Mouse (Mus musculus) gastrocnemius, postnatal 36 days (tissue): Measurements from ENCODE around the gene Golt1b. TPM values are rescaled to one million over a fixed set of nuclear protein-coding genes. Genes with fewer than 3 reads are reported as not detected.
"Not testable (repeated sequence)": the region's sequence is repeated elsewhere in the genome, so short reads cannot be mapped to it uniquely, and the experiment has no call there.

ENCODE experiments used
- DNase-seq, 2 experiments: peaks; one replicate each; pipeline ENCODE4 v3.0.0; 2022
- intact Hi-C: fragments of 180-260 bp; cut with DNase I; formaldehyde crosslinking; loops from one replicate; pipeline ENCODE4 v1.15.1; 2025
- long read RNA-seq, 2 experiments: library from polyadenylated mRNA; stranded (forward); transcript quantifications; one replicate each; pipeline ENCODE4 v2.0.0; 2021
- total RNA-seq, 2 experiments: library from RNA; stranded (reverse); gene quantifications; 2 replicates each; pipeline ENCODE4 v1.2.3; 2021

Golt1b gene
- total RNA-seq: 10 to 100 TPM; 14.2 to 16.9 TPM
- long read RNA-seq, experiment 1, transcript Golt1b-201 (5 exons, 2,818 nt): major isoform, 11 of 15 reads
- long read RNA-seq, experiment 1, partial matches to known transcripts: 0 of 15 reads
- long read RNA-seq, experiment 1, other reads (novel, unspliced or antisense): 4 of 15 reads
- long read RNA-seq, experiment 2, transcript Golt1b-201 (5 exons, 2,818 nt): major isoform, 14 of 17 reads
- long read RNA-seq, experiment 2, partial matches to known transcripts: 0 of 17 reads
- long read RNA-seq, experiment 2, other reads (novel, unspliced or antisense): 2 of 17 reads

DNA sequence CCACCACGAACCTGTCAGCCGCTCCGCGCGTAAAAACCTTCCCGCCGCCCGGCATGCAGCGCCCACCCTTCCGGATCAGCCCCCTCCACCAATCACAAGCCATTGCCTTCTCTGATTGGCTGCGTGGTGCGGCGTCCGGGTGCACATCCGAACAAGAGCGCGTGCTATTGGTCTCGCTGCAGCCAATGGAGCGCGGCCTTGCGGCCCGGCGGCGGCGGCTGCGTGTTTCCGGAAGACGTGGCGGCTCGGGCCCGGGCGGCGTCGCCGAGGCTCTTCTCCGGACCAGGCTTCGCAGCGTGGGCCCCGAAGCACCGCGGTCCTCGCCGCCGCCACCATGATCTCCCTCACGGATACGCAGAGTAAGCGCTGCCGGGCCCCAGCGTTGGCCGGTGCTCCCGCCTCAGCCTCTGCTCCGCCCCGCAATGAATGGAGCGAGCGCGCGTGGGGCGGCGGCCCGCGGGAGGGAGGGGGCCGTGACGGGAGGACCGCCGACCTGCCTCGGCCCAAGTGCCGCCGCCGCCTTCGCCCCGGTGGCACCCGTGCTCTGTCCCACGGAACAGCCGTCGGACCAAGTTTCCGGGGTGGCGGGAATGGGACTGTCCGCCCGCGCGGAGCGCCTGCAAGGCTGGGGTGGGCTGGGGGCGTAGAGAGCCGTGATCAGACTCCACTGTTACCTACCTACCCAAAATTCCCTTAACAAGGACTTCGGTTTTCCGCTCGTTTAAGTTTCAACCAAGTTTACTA is at the start of gene Golt1b, which contains the start of gene Recql:
Golt1b (plus strand) TSS at position 211 of the 744 bp plus-strand sequence.
Recql (minus strand) TSS at position 77 of the 744 bp plus-strand sequence.
- peak; percentile 97 for DNase-seq
- intact Hi-C loops: loop anchor here (2.0 to 5.0 kb wide), 2 partner anchors 40 to 135 kb away; no protein-coding TSS in a partner anchor

DNA sequence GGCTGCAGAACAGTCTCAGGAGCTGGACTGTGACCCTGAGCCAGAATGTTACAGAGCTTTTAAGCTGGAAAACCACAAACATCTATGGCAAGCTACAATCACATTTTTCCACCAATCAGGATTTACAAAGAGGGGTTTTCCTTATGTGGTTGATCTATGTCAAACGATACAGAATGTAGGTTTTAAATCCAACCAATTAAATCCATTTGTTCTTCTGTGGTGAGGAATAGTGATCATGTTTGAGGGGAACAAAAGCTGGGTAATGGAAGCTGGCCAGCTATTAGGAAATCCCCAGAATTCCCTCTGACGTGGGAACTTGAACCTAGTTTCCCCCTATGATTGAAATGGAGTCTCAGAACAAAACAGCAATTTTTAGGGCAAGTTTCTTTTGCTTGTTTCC is 48.1 kb upstream of the Golt1b start:
- no peak for DNase-seq
- intact Hi-C loops: no loop called here

DNA sequence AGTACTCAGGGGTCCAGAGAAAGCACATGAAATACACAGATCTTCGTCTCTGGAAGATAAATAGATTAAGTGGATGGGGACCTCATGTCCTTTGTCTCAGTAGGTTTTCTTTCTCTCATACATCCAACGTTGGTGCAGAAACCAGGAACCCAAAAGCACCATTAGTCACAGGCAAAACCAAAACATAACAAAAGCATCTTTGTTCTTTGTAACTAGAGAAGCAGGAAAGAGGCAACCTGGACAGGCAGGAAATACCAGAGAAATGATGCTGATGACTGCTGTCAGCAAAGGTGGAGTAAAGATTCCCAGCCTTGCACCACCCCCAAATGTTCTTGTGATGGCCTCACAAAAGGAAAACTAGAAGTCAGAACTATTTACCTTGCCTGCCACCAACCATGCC is 47.4 kb upstream of the Golt1b start:
- no peak for DNase-seq
- intact Hi-C loops: no loop called here

DNA sequence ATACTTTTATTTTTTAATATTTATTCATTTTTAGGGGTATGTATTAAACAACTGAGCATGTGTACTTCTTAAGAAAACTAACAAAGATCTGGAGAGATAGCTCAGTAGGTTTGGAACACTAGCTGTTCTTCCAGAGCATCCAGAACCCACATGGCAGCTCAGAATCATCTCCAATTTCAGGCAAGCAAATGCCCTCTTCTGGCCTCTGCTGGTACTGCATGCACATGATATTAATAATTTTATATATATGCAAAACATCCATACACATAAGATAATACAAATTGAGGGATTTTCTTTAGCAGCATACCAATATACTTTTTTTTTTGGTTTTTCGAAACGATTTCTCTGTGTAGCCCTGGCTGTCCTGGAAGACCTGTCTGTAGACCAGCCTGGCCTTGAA is 43.5 kb upstream of the Golt1b start:
- intact Hi-C loops: no loop called here
- DNase-seq: no peak

DNA sequence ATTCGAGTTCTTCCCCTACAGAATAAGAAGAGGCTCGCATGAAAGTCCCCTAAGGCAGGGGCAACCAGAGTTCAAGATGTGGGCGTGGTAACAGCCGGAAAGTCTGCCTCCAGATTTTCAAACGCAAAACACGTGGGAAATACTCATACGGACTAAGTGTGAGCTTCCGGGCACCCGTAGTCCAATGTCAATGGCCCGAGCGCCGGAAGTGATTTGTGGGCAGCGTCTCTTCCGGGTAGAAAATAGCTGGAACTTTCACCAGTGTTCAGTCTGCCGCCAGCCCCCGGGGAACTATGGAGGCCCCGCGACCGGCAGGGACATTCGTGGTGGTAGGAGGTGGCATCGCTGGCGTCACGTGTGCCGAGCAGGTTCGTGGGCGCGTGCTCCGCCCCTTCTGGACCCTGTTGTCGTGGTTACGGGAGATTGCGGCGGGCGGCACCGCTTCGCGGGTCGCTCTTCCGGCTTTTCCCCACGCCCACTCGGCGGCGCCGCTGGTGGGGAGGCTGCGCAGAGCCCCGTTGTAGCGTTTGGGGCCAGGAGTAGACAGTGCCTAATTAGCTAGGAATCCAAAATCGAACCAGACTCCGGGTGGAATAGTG is 41.5 kb upstream of the Golt1b start, which contains the start of gene Pyroxd1:
Pyroxd1 (plus strand) TSS at position 215 of the 599 bp plus-strand sequence.
- peak; percentile 63 to 75 for DNase-seq
- intact Hi-C loops: loop anchor here (2.0 kb wide), 1 partner anchor 41 kb away; the partner anchor contains the start of genes Golt1b and Recql

DNA sequence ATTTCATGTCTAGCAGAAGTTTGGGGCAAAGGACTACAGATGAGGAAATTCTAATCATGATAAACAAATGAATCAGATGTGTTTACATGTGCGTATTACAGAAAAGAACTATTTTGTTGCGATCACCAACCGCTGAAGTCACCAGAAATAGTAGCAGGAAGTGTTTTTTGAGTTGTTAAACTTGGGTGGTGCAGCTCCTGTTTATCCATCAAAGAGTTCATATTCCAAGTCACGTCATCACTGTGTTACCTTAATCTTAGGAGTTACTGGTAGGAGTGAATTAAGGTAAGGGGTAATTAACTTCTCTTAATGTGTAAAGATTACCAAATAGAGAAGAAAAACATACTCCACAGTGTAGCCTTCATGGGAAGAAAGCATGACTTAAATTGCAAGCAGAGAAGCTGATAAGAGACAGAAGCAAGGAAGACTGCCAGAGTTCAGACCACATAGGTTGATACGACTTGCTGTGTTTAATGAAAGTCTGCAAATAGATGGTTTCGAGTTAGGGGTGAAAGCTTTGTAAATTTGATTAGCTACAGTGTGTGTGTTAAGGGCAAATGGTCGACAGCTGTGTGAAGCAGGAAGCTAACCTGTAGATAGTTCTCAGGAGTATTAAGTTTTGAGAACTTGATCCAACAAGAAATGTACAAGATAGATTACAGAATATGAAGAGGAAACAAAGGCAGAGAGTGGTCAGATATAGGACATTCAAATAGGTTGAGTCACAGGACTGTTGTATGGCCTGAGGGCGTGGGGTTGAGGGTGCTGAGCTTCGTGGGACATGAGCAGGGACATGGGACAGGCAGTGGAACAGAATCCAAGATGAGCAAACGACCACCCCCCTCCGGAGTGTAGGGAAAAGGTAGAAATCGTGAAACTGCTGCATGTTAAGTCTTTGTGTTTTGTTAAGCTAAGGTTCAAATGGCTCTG is 40.6 kb upstream of the Golt1b start:
- no peak for DNase-seq
- intact Hi-C loops: loop anchor here (2.0 kb wide), 1 partner anchor 40 kb away; the partner anchor contains the start of genes Golt1b and Recql

DNA sequence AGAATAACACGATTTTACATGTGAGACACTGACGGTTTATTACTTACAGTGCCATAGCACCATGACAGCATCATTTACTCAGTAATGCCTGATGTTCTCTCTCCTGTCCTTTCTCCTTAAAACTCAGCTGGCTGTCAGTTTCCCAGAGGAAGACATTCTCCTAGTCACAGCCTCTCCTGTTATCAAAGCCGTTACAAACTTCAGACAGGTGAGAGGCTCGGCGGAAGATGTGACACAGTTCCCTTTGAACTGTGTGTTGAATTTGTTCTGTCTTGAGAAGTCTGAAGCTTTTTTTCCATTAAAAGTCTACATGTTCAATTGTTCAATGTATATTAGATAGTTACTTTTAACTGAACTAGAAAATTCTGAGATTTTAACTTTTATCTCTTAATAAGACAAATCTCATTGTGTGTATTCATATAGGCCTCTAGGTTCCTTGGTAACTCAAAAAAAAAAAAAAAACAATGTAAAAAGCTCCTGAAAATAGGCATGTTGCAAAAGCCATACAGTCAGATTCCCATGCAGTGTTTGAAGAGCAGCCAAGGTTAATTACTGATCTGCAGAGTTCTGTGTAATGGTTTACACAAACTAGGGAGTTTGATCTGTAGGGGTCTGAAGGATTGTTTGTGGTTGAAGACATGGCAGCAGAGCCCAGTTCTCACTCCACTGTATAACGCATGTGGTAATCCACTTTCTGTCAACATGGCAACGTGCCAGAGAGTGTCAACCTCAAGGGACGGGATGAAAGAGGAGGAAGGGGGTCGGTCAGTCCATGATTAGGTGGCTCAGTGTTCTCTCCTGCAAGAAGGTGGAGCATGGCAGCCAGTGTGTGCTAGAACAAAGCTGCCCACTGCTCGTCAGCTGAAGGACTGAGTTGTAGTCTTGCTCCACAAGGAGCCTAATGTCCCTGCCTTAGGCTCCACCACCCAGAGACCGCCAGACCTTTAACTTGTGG is 39.3 kb upstream of the Golt1b start:
- no peak for DNase-seq
- intact Hi-C loops: loop anchor here (2.0 kb wide), 1 partner anchor 39 kb away; the partner anchor contains the start of genes Golt1b and Recql

DNA sequence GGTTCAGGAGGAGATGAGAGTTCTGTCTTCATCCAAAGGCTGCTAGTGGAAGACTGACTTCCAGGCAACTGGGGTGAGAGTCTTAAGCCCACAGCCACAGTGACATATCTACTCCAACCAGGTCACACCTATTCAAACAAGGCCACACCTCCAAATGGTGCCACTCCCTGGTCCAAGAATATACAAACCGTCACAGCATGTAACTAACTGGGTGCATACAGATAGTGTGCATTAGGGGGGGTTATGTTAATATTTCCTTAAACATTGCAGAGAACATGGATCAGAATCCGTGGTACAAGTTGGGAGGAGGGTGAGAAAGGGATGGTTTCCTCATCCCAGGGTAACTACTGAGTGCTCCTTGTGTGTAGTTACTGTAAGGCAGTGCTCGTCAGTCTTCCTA is 34.9 kb upstream of the Golt1b start:
- DNase-seq, intact Hi-C loops: not testable (repeated sequence)

DNA sequence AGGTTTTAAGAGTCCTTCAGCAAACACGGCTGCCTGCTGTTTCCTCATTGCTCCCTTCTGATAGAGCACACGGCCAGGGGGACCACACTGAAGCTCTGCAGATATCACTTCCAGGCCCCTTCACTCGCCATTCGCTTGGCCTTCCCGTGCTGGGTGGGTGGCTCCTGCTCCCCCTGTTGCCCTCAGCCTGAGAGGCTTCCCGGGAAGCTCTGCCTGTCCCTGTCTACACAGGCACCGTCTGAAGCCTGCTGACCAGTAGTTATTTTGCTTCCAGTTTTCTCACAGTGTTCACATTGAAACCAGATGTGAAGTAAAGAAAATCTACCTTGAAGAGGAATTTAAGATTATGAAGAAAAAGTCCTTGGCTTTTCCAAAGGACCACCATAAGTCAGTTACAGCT is 29.9 kb upstream of the Golt1b start:
- intact Hi-C loops: no loop called here
- DNase-seq: no peak

DNA sequence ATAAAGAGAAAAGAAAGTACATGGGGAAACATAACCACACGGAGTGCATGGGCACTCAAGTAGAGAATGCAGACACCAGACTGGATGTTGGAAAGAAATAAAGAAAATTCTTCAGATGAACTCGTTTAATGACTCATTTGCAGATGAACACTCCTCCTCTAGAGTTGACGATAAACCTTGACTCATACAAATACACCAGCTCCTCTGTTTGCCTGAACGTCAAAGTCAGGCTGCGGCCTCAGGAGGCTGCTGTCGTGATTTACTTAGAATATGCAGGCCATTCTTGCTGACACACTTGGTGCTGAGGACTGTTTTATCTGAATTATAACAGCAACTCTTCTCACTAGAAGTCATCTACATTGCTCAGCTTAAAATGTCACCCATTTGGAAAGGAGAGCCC is 25.0 kb upstream of the Golt1b start:
- intact Hi-C loops: loop anchor here (10.0 kb wide), 1 partner anchor 393 kb away; the partner anchor contains the start of gene Cmas
- DNase-seq: no peak

DNA sequence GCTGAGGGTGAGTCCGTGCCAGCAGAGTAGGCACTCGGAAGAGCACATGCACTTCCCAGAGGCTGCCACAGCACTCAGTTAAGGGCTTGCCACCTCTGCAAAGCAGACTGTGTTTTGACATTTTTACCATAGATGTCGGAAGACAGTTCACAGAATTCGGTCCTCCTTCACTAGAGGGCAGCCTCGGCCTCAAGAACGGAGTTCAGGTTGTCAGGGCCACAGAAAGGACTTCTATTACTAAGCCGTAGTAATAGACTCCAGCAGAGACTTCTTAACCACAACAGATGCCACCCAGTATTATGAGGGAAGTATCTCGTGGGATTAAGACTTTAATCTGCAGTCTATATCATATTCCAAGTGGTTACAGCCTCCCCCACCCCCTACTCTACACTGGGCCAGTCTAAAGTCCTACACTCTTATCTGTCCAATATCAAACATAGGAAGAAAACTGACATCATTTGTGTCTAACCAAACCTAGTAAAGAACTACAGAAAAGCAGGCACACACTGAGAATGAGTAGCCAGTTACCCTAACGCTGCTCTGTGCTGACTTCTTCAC is 23.9 kb upstream of the Golt1b start:
- intact Hi-C loops: loop anchor here (10.0 kb wide), 1 partner anchor 392 kb away; the partner anchor contains the start of gene Cmas
- DNase-seq: no peak

DNA sequence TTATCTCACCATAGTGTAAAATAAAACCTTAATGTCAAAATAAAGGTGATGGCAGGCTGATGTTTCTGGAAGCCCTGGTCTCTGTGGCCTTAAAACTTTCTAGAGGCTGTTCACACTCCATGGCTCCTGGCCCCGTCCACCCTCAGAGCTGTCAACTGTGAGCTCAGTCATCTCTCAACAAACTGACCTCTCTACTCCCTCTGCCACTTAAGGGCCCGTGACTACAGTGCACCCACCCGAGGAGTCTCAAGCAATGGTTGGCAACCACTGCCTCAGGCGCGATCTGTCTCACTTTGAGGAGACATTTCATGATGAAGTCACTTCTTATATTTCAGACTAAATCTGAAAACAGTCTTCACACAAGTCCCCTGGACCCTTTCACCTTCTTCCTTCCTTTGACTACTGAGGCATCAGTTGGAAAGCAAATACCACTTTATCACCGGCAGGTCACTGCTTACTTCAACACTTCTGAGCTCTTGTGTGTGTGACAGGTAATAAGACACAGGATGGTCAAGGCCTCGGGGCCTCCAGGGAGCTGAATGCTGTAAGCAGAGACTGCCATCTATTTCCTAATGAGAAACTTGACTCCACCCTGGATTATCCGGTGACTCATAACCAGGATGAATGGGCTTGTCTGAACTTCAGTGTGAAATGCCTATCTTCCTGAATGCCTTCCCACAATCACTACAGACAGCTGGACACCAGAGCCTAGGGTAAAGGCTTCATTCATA is 21.1 kb upstream of the Golt1b start:
- intact Hi-C loops: loop anchor here (10.0 kb wide), 1 partner anchor 389 kb away; the partner anchor contains the start of gene Cmas
- no peak for DNase-seq

DNA sequence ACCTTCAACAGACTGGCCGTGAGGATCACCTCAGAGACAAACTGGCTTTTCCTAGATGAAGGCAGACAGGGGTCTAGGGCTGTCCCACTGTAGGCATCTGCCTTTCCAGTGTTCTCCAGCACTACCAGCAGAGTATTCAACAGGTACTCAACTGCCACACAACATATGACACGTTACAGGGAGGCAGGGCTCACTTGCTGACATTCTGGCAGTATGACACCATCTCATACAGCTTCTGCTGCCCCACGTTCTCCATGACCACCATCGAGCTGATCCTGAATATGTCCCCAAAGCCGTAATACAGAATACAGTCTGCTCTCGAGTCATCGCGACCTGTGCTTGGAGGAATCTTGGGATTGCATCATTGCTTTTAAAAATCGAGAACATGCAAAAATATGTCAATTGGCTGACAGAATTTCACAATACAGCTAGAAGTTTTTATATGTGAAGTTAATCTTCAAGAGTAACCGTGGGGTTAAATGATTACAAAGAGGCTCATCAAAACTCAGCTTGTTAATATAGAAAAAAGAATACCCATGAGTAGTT is 20.5 kb upstream of the Golt1b start:
- intact Hi-C loops: loop anchor here (10.0 kb wide), 1 partner anchor 388 kb away; the partner anchor contains the start of gene Cmas
- no peak for DNase-seq

DNA sequence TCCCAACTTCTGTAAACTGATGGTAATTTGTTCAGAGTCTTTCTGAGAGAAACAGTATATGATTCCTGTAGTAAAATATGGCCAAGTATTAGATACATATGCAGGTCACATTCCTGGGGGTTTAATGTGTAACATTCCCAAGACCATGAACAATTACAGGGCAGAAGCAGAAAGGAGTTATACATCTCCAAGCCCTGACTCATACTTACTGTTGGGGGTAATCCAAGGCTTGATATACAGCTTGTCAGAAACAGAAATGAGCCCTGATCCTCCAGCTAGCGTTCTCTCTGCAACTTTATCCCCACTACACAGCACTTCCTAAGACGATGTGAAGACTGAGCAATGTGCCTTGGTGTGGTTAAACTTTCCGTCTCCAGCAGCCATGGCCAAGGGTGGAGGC is 19.5 kb upstream of the Golt1b start:
- DNase-seq: no peak
- intact Hi-C loops: loop anchor here (10.0 kb wide), 1 partner anchor 387 kb away; the partner anchor contains the start of gene Cmas

DNA sequence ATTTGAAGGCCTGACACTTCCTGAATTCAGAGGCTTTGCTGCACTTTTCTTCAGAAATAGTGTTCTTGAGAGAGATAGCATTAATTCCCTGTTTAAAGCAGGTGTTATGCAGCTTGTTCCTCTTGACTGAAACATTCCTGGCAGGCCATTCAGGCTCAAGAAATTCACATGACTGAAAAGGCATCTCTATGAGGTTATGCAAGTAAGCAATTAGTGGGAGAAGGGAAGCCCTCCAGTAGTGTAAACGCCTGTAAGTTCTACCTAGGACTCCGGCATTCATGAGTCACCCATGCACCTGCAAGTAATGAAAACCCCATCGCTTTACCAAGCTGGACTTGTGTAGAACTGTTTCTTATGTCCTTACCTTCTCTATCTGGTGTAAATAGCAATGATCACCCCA is 17.5 kb upstream of the Golt1b start:
- intact Hi-C loops: loop anchor here (10.0 kb wide), 1 partner anchor 385 kb away; the partner anchor contains the start of gene Cmas
- no peak for DNase-seq

DNA sequence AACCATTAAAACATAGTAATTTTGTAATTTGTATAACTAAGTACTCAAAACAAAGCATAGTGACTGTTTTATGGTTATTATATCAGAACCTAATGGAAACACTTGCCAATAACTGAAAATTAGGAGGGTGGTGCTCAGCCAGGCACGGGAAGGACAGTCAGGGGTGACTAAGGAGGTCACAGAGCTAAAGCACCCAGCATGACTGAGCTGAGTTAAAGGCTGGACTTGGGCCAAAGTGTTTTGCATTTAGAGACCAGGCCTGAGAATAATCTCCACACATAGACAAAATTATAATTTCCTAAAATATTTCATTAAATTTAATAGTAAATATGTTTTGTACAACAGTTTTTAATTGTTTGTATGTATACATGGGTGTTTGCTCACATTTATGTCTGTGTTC is 9.9 kb upstream of the Golt1b start:
- intact Hi-C loops: no loop called here
- no peak for DNase-seq
